Mouse (Mus musculus) E14TG2a.4 (cell line): ENCODE measurements around the gene Rfx5.
"Not testable (repeated sequence)": the region's sequence is repeated elsewhere in the genome, so short reads cannot be mapped to it uniquely, and the experiment has no call there.

Experiments used
- H3K27me3 ChIP-seq: 2 replicates; pipeline ENCODE4 v1.6.1; 2014; ENCODE audit warnings: low read length, control low read depth; ENCODE audit not compliant: insufficient read depth
- H3K36me3 ChIP-seq: 2 replicates; pipeline ENCODE4 v1.6.1; 2014; ENCODE audit warnings: low read length, control low read depth; ENCODE audit not compliant: insufficient read depth
- H3K4me1 ChIP-seq: replicated peaks from 2 replicates; pipeline ENCODE4 v1.6.1; 2014; ENCODE audit warnings: low read depth, low read length, control low read depth
- H3K4me3 ChIP-seq: replicated peaks from 2 replicates; pipeline ENCODE4 v1.5.1; 2014; ENCODE audit warnings: mild to moderate bottlenecking, low read length
- H3K9me3 ChIP-seq: 2 replicates; pipeline ENCODE4 v1.6.1; 2014; ENCODE audit warnings: low read length, control low read depth
- CTCF ChIP-seq: conservative IDR thresholded peaks from 2 replicates; pipeline ENCODE4 v1.5.1; 2014; ENCODE audit warnings: low read length
- NANOG ChIP-seq: IDR thresholded peaks from 2 replicates; pipeline ENCODE4 v1.6.1; 2014; ENCODE audit warnings: borderline replicate concordance, low read length, mixed read lengths
- POU5F1 ChIP-seq: IDR thresholded peaks from 2 replicates; pipeline ENCODE4 v1.6.1; 2014; ENCODE audit warnings: low read length, borderline replicate concordance

Gene Rfx5

GRCm38 (mm10) chr3:94921104-94921503, 32.8 kb upstream of the Rfx5 start:
- Histone ChIP-seq H3K27me3 (peaks cover 21% of the 10 kb centered on the region), H3K9me3 (no peaks in the 10 kb centered on the region), H3K4me3 (no peak overlapping the region), H3K4me1 (peaks cover 24% of the 10 kb centered on the region), H3K36me3 (no peaks in the 10 kb centered on the region)
- no peak for TF ChIP-seq CTCF
- no peak for TF ChIP-seq POU5F1
- no peak for TF ChIP-seq NANOG

DNA sequence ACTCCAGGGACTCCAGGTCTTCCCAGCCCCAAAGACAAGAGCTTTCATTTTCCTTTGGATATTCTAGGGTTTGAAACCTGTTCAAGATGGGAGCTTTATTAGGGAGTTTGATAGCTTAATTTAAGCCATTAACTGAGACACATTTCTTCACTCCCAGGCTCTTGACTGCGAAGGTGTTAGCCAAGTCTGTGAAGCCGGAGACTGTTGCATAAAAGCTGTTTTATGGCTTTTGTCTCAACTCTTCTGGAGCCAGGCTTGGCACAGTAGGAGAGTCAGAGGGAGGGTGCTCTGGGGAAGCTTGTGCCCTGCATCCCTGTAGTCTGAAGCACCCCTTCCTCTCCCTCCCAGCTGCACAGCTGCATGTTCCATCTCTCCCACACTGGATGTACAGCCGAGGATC, 31.5 kb upstream of the Rfx5 start:
- no peaks in the 10 kb centered on the region for H3K36me3 ChIP-seq
- no peak for TF ChIP-seq NANOG
- TF ChIP-seq POU5F1 = no peak
- no peak for TF ChIP-seq CTCF
- H3K4me1 ChIP-seq = peaks cover 28% of the 10 kb centered on the region
- H3K4me3 ChIP-seq = no peak overlapping the region
- H3K27me3 ChIP-seq = peaks cover 21% of the 10 kb centered on the region
- H3K9me3 ChIP-seq = no peaks in the 10 kb centered on the region

DNA sequence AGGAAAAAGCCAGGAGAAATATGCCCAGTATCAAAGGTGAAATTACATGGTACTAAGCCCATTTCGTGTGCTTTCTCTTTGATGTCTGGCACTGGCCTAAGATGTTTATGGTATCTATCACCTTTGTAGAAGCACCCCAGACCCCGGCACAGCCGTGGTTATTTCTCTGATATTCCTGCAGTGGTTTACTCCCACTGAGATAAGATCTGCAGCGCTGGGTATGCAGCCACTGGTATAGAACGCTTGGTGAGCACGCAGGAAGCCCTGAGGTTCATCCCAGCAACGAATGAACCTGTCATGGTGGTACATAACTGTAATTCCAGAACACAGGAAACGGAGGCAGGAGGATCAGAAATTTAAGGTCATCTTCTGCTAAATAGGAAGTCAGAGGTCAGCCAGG, 29.2 kb upstream of the Rfx5 start:
- Histone ChIP-seq H3K36me3 (no peaks in the 10 kb centered on the region), H3K27me3 (peaks cover 16% of the 10 kb centered on the region), H3K9me3 (no peaks in the 10 kb centered on the region), H3K4me1 (peaks cover 10% of the 10 kb centered on the region), H3K4me3 (no peak overlapping the region)
- TF ChIP-seq POU5F1 (no peak), CTCF (no peak), NANOG (no peak)

GRCm38 (mm10) chr3:94926301-94926736, 27.6 kb upstream of the Rfx5 start:
- H3K9me3 ChIP-seq, H3K36me3 ChIP-seq, H3K4me3 ChIP-seq: not testable (repeated sequence)
- TF ChIP-seq NANOG = peak; percentile 35; the same call in 1 of the 2 replicates
- Histone ChIP-seq H3K27me3 (peaks cover 15% of the 10 kb centered on the region), H3K4me1 (peaks cover 12% of the 10 kb centered on the region)

DNA sequence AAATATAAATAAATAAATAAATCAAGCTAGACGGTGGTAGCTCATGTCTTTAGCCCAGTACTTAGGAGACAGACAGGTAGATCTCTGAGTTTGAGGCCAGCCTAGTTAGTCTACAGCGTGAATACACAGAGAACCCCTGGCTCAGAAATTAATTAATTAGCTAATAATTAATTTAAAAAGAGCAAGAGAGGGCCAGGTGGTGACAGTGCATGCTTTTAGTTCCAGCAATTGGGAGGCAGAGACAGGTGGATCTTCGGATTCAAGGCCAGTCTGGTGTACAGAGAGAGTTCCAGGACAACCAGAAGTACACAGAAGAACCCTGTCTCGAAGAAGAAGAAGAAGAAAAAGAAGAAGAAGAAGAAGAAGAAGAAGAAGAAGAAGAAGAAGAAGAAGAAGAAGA, 24.9 kb upstream of the Rfx5 start:
- peaks cover 22% of the 10 kb centered on the region for H3K4me1 ChIP-seq
- not testable (repeated sequence) for H3K4me3 ChIP-seq, H3K9me3 ChIP-seq, H3K27me3 ChIP-seq, H3K36me3 ChIP-seq

- H3K4me1 ChIP-seq = peaks cover 22% of the 10 kb centered on the region
- H3K27me3 ChIP-seq, H3K36me3 ChIP-seq, H3K4me3 ChIP-seq, H3K9me3 ChIP-seq: not testable (repeated sequence)
Measured at GRCm38 (mm10) chr3:94930386-94931266, 23.2 kb upstream of the Rfx5 start.

DNA sequence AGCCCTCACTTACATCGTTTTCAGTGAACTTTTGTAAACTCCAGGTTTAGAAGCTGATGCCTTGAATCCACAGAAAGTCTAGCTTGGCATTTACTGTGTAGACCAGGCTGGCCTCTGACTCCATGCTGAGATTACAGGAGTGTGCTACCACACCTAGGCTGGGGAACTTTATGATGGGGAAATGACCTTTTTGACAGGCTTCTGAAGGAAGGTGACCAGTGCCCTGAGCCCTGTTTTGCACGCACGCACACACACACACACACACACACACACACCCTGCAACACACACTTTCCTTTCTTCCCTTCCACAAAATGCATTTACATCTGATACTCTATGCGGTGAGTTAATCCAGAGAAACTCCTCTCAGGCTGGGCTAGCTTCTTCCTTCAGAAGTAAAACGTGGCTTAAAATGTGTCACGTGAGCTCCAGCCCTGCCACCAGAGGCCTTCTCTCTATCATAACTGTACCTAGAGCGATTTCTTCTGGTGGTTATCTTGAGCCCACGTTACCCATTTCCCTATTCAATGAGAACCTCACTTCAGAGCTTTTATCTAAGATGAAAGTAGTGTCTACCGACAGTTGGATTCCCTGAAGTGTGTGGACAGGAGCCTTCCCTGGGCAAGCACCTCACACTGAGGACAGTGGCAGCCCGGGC, 22.3 kb upstream of the Rfx5 start:
- not testable (repeated sequence) for H3K4me3 ChIP-seq, H3K27me3 ChIP-seq, H3K9me3 ChIP-seq, H3K36me3 ChIP-seq
- peaks cover 17% of the 10 kb centered on the region for H3K4me1 ChIP-seq

DNA sequence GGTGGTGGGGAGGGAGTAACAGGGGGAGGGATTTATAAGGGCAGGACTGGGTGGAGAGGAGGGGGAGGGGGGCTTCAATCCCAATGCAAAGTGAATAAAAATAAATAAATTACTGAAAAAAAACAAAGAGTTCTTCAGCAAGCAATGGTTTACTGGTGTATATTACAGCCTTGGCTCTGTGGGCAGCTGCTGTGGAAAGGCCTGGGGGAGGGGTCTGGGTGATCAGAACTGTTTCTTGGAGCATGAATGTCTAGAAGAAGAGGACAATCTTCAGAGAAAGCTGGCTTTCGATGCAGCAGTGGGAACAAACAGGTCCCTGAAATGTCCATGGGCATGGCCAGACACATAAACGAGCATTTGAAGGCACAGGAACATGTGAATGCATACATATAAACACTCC, 21.6 kb upstream of the Rfx5 start:
- peaks cover 13% of the 10 kb centered on the region for H3K4me1 ChIP-seq
- H3K27me3 ChIP-seq, H3K9me3 ChIP-seq, H3K4me3 ChIP-seq, H3K36me3 ChIP-seq: not testable (repeated sequence)

GRCm38 (mm10) chr3:94932809-94933564, 20.9 kb upstream of the Rfx5 start, which contains the start of gene Selenbp1:
Selenbp1 (plus strand) TSS chr3:94933056.
- Histone ChIP-seq H3K9me3 (no peaks in the 10 kb centered on the region), H3K36me3 (no peaks in the 10 kb centered on the region), H3K4me1 (peaks cover 13% of the 10 kb centered on the region), H3K27me3 (peaks cover 2% of the 10 kb centered on the region; the same call in 1 of the 2 replicates), H3K4me3 (peak within 1 kb of the TSS; percentile 61)
- TF ChIP-seq CTCF = no peak
- TF ChIP-seq POU5F1 = no peak
- TF ChIP-seq NANOG = no peak

- not testable (repeated sequence) for H3K4me3 ChIP-seq, H3K36me3 ChIP-seq, H3K9me3 ChIP-seq, H3K27me3 ChIP-seq
- peaks cover 13% of the 10 kb centered on the region for H3K4me1 ChIP-seq
Measured at GRCm38 (mm10) chr3:94933604-94934003, 20.3 kb upstream of the Rfx5 start.

DNA sequence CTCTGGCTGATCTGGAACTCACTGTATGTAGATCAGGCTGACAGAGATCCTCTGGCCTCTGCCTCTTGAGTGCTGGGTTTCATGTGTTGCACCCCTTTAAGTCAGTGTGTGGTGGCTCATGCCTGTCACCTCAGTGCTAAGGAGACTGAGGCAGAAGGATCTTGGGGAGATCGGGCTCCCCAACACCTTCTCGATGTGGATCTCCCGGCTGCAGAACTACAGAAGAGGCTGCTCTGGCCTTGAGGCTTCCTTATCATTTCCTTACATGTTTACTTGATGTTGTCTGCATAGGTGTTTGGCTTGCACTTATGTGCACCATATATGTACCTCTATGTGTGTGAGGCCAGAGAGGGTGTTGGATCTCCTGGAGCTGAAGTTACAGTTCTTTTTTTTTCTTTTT, 19.3 kb upstream of the Rfx5 start:
- H3K27me3 ChIP-seq, H3K36me3 ChIP-seq, H3K9me3 ChIP-seq, H3K4me3 ChIP-seq: not testable (repeated sequence)
- H3K4me1 ChIP-seq = peaks cover 13% of the 10 kb centered on the region

DNA sequence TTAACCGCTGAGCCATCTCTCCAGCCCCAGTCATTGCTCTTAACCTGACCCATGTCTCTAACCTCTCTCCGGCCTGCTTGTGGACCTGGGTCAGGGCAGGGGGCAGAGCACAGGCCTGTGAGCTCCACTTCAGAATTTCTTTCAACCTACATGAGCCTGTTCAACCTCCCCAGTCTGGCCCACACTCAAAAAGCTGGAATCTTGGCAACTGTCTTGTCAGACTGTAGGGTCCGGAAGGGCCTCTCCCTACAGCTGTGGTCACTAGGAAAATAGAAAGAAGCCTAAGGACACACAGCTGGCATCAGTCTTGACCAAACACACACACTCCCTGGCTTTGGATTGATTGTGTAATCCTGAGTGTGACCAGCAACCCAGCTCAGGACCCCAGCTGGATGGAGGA, 18.5 kb upstream of the Rfx5 start:
- not testable (repeated sequence) for H3K4me3 ChIP-seq, H3K36me3 ChIP-seq, H3K9me3 ChIP-seq, H3K27me3 ChIP-seq
- peaks cover 13% of the 10 kb centered on the region for H3K4me1 ChIP-seq
